Mouse (Mus musculus) heart, adult 18-20 months (tissue): Measurements from ENCODE around the gene Omp. TPM values are rescaled to one million over a fixed set of nuclear protein-coding genes. Genes with fewer than 3 reads are reported as not detected.

Experiments used
- DNase-seq, 2 experiments: peaks; one replicate each; pipeline ENCODE4 v3.0.0; 2021 to 2022; ENCODE audit warnings: mixed read lengths in 1 of 2
- total RNA-seq, 2 experiments: library from RNA; stranded (reverse); gene quantifications; 2 replicates each; pipeline ENCODE4 v1.2.3; 2021

The Omp gene
- total RNA-seq, 2 experiments from 2014 or later: not detected

DNA sequence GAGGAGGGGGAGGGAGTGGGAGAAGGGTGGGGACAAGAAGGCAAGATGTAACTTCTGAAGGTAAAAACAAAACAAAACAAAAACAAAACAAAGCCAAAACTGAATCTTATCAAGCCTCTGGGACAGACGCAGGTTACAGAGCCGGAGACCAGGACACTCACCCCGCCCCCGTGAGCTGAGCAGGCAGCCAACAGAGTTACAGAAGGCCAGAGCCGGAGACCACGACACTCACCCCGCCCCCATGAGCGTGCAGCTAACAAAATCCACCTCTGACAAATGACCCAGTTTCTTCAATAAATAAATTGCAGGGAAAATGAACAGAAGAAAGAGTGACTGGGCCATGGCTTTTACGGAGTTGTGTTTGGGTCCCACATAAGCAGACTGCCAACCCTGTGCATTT is 6.1 kb downstream of the Omp start:
- no peak for DNase-seq

DNA sequence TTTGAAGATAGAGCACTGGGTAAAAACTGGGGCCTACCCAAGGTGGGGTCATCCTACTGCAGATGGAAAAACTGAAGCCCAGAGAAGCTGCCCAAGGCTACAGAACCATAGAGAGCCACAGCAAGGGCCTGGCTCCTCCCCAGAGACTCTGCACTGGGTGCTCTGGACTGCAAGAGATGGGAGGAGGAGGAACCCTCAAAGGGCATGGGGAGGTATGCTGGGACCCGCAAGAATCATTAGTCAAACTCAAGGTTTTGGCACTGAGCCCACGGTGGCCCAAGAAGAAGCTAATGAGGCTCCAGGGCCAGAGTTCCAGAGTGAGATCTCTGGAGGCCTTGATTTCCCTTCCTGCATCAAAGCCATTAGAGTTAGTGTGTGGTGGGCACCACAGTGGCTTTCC is 7.3 kb downstream of the Omp start:
- DNase-seq: no peak

DNA sequence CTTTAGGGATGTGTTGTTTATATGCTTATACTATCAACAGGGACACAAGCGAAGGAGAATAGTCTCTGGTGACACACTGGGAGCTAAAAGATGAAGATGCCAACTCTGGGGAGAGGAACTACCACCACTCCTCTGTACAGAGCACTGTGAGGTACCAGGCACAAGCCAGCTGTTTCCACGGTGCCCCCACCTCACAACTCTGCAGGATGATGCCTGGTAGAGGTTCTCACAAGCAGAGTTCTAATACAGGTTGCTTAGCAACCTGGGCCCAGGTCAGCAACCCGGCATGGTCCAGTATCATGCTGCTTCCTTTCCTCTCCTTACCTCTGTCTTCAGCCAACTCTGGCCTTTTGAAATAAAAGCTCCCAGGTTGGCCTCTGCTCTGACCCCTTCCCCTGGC is 7.7 kb downstream of the Omp start:
- DNase-seq: no peak

DNA sequence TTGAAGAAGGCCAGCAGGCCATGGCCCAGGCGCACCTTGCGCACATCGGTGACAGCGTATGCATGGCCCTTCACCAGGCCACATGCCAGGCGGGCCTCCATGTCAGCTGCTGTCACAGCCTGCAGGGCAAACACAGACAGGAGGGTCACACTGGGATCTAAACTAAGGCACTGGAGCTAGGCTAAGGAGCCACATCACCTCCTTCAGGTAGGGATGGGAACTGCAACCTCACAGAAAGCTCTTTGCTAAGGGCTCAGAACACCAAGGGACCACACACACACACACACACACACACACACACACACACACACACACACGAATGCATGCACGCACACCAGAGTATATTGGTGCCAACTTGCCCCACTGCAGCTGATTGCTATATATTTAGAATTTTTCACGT is 13.6 kb downstream of the Omp start:
- no peak for DNase-seq

DNA sequence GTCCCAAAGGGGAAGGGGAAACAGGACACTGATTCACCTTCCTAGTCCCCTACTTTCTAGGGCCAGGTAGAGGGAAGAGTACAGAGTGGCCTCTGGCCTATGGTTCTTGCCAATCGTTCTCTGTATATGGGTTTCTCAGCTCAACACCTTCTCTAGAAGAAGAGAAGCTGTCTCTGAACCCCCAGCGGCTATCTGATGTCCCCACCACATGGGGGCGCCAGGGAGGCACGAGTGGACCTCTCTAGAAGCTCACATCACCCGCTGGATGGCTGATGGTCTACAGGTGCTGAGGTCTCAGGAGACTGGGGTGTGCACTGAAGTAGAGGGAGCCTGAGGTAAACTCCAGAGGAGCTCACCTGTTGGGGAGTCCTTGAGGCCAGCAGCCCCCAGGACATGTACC is 19.8 kb downstream of the Omp start:
- DNase-seq: no peak

DNA sequence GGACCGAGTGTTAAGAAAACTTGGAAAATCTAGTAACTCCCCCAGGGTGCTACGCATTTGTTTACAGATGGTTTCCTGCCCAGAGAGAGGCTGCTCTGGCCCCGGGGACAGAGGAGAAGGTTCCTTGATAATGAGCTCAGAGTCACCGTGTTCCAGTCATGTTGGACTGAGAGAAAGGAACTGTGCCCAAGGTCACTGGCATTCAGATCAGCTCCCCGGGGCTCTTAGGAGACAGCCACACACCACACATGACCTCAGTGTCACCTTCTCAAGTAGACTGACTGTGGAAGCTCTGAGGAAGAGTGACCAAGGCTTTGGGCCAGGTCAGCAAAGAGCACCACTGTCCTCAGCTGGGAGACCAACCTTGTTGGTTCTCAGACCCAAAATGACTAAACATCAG is 20.6 kb downstream of the Omp start:
- no peak for DNase-seq

DNA sequence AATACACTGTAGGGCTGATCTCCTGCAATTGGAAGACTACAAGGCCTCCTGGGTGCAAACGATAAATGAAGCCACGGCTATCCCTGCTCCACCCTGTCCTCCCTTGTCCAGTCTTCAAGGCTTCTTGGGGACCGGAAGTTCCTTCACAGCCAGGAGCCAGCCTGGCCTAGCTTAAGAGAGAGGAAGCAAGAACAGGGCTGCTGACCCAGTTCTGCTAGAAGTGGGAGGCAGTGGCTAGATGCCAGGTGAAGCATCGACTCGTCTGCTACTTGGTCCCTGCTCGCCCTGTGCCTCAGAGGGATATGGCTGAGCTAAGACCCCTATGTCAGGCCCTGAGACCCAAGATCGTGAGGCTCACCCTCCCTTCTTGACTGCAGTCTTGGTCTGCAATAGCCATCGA is 23.6 kb downstream of the Omp start:
- no peak for DNase-seq

DNA sequence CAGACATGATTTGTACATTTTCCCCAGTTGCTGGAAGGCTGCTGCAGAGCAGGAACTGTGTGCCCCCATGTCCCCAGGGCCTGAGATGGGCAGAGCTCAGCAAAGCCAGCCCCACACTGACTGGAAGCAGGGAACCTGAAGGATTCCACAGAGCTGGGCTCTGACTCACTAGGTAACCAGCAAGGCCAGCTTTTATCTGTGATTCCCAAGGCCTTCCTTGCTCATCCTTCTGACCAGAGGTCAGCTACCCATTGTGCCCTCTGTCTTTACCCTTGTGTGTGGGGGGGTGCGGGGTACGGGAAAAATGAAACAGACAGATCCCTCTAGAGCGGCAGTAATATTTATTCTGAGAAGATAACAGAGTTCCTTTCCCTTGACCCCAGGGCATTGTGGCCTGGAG is 24.1 kb downstream of the Omp start:
- no peak for DNase-seq

DNA sequence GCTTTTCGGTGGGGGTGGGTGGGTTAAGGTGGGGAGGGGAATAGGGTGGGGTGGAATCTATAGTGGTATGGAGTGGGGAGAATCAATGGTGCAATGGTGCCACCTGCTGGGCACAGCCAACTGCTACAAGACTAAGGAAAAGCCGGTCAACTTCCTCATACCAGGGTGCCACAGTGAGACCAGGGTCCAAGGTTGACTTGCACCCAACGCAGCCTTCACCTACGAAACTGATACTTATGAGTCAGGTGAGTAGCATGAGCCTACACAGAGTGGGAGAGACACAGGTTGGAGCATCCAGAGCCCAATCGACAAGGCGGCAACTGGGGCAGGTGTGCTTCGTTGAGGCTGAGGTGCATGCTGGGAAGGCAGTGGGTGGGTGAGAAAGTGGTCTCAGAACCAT is 25.0 kb downstream of the Omp start:
- peak; percentile 68 to 83 for DNase-seq

DNA sequence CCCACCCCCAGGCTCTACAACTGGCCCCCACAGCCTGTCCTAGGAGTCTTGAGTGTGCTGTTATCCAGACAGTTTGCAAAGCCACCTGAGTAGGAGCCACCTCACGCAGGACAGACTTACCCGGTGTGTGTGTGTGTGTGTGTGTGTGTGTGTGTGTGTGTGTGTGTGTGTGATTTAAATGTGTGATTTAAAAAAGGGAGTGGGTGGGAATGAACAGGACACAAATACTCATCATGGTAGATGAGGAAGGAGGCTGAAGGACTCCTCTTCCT is 25.4 kb downstream of the Omp start:
- DNase-seq: no peak

DNA sequence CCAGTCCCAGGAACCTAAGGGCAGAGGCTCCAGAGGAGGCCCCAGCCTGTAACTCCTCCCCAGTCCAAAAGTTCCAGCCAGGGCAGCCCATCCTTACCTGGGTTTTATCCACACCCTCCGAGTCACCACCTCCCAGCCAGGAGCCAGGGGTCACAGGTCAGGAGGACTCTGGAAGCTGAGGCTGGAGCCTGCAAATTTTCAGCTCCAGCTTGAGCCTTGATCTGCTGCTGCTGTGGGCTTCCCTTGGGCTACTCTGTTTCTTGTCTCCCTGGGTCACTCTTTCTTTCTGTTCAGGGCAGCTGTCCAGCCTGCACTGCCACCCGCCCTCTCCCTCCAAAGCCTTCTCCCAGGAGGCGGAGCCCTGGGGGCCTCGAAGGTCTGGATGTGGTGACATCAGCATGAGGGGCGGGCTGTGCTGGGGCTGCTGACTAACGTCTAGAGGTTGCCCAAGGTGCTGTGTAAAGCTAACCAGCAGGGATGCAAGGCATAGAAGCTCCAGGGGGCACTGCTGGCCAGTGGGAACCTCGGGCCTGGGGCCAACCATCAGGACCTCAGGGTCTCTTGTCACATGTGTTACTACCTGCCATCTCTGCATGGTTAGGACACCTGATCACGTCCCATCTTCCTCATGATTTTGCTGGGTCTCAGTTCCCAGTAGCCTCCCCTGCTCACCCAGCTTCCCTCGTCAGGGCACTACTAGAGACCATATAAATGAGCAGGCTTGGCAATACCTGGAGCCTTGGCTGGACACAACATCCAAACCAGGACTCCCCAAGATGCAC is 25.9 kb downstream of the Omp start, which contains the start of gene Myo7a:
Gene Myo7a, minus strand, starts transcription at position 346 of the 782 bp plus-strand sequence.
- DNase-seq: peak in 1 of 2 experiments; percentile 38

DNA sequence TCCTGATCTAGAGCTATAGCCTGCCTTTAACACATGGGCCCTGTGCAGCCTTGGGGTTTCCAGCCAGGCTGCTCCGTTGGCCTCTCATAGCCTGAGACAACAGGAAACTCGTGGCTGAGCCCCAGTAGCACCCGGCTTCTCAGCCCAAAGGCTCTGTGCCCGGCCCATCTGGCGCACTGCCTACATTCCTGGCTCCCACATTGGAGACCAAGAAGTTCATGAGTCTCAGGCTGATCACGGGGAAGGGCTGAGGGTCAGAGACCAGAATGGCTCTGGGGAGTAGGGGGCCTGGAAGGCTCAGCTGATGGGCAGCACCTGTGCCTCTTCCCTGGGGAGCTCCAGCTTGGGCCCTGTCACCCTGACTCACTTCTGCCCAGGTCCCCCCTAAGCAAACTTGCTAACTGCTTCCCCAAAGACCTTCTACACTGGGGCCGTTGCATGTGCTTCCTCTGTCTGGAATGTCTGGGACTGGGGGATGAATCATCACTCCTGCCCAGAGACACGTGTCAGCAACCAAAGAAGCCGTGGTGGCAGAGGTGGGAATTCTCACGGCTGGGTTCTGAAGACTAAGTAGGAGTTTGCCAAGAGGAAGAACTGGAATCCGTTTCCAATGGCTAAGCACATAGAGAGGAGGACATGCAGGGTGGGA is 28.2 kb downstream of the Omp start:
- peak; percentile 77 for DNase-seq

DNA sequence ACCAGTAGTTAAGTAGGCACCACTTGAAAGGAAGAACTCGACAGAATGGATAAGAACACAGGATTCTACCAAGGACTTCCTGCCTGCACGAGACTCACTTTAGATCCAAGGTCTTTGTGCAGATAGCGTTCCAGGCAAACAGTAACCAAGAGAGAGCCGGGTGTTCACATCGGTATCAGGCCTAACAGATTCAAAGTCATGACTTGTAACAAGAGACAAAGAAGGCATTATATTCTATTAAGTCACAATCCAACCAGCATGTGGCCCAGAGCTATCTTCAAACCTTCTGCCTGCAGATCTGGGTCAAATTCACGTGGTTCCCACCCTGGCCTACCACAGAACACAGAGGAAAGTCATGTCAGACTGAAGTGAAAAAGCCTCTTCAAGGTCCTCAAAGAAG is 30.6 kb downstream of the Omp start:
- DNase-seq: no peak

DNA sequence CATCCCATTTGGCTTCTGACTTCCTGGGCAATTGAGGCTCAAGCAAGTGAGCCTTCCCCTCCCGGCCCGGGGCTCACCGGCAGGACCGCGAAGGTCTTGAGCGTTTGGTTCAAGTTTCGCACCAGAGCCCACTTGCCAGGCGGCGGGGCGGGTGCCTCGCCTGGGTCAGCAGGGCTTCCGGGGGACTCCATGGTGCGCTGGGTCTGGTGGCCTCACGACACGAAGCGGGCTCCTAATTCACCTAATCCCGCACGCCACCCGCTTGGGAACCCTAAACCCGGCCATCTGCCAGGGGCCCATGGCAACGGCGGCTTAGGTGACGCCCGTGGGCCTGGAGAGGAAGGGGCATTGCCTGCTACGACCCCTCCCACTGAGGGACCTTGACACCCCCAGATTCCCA is 34.1 kb downstream of the Omp start:
- no peak for DNase-seq

DNA sequence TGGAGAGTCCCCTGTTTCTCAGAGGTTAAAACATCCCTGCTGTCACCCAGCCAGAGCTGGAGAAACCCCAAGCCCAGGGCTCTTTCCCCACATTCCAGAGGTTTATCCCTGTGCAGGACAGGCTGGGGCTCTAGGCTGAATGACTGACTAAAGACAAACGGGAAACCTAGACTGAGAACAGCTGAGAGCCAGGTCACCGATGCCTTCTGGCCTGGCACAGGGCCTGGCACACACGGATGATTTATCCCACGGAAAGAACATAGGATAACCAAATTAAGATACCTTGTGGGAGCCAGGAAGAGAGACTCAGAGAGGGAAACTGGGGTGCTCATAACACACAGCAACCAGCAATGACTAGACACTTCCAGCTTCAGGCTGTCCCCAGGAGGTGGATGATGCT is 35.5 kb downstream of the Omp start:
- DNase-seq: no peak

DNA sequence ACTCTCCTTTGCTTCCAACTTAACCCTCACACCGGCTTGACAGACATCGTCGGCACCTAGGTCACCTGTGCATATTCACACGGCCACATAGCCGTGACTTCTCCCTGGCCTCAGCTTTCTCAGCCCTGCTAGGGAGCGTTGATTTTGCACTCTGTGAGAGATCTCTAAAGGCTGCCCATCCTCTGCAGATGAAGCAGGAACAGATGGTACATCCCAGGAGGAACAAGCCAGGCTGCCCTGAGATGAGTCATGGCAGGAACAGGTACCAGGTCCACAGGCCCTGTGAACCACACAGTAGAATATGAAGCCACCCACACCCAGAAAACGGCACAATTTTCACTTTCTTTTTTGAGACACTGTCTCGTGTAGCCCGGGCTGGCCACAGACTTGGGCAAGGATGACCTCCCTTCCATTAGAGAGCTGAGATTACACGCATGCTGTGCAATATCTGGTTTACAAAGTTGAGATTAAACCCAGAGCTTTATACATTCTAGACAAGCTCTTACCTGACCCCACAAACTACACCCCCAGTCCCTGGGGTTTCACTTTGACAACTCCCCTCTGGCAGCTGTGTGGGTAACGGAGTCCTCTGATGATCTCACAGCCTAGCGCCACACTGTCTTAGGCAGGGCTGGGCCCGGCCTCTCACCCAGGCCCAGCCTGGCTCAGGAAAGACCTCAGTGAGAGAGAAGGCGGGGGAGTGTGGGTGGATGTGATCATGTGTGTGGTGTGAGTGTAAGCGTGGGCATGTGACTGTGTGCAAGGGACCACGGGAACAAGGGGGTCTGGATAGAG is 36.5 kb downstream of the Omp start:
- no peak for DNase-seq

DNA sequence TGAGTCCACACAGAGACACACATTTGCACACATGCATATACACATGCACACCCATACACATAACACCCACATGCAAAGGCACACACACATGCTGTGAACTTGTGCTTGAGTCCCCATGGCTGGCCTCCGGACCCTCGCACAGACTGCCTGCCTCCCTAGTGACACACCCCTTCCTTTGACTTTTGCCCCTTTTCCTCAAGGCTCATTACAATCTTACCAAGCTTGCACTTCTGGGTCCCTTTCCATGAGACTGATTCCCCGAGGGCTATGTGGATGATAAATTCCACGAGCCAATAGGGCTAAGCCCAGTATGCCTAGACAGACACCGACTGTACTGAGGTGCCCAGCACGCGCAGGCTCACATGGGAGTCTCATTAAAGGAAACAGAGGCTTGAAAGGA is 39.0 kb downstream of the Omp start:
- DNase-seq: no peak

DNA sequence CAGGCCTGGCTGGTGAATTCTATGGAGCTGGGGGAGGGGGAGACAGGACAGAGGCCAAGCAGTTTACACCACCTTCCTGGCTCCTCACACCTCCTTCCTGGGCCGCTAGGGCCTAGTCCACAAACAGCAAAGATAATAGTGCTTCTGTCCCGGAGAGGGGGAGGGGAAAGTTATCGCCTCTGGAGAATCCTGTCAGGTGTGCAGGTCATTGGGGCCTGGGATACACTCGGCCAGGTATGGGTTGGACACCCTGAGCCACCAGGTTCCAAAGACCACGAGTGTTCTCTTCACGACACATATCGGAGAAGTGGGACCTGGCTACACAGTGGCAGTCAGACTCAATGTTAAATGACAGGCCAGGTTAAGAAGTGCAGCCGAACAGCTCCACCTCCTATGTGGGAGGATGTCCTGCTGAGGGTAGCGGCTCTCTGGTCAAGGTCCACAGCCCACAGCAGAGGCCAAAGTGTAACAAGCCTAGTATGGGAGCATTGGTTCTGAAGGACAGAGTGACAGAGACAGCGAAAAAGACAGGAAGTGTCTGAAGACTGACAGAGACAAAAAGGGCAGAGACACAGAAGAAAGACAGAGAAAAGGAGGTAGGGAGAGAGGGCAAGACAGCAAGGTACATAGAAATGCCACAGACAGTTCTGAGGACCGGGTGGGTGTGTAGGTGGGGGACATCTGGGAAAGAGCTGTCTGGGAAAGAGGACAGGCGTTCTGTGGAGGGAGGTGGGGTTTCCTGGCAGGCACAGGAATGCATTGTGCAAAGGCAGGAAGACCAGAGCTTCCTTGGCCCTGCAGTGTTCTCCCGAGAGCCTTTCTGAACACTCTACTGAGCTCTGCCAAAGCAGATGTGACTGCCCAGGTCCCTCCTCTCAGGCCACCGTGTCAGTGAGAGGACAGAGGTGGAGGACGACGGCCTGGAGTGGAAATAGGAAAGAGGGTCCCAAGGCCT is 40.5 kb downstream of the Omp start:
- DNase-seq: peak in 1 of 2 experiments; percentile 75

DNA sequence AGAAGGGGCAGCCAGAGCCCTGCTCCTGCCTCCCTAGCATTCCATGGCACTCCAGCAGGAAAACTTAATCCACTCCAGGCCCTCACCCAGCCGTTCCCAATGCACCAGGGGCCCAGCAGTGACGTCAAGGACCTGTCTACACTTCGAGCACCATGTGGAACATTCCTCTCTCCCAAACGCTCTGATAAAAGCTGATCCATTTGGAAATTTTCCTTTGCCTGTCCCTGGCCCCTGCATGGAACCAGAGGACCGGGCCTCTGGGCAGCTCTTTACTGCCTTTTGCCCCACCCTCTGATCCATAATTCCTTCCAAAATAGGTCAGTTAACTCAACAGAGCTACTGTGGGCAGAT is 41.4 kb downstream of the Omp start:
- DNase-seq: peak; percentile 41 to 58

DNA sequence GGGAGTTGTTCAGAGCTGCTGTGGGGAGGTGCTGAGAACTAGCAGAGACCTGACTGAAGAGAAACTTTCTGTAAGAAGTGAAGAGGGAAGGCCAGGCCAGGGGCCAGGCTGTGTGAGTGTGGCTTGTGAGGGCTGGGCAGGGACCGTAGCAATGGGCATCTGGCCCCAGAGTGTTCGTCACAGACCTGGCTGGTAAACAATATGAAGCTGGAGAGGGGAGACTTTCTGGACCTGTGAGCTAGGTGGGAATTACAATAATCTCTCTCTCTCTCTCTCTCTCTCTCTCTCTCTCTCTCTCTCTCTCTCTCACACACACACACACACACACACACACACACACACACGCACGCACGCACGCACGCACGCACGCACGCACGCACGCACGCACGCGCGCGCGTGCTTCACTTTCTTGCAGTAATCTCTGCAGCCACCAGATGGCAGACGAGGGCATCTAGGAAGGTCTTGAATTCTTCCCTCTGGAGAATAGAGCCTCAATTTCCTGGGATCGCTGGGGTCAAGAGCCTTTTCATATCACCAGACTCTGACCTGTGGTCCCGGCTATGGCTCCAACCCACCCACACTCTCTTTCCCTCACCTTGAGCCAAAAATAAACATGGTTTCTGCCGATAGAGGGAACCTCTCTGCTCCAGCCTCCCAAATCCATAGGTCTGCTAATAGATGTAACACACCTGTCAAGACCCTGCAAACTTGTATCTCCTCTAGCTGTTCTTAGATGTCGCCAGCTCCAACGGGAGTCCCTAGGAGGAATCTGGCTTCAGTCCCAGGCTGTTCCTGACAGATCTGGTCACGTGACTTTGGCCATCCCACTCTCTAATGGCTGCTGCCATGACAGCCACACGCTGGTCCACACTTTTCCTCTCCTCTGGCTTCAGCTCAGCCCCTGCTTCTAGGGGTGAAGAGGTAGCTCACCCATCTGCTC is 42.0 kb downstream of the Omp start:
- DNase-seq: peak; percentile 70 to 94

DNA sequence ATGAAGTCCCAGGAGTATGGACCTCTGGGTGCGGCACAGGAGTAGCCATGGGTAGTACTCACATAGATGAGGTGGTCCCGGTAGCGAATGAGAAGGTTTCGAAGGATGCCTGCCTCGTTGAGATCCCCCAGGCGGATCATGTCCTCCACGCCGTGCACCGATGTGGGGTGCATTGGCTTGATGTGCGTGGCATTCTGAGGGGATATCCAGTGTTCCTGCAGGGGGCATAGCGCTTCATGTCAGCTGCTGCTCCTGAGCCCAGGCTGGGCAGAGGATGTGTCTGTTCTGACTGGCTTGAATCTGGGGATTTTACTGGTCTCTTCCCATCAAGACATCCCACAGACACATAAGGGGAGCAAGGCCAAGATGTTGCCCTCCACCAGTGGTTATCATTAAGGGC is 42.8 kb downstream of the Omp start:
- DNase-seq: no peak
